Mouse (Mus musculus): ENCODE results near the gene Agk. TPM values are rescaled to one million over a fixed set of nuclear protein-coding genes. Genes with fewer than 3 reads are reported as not detected.

The Agk gene
- total RNA-seq, 2 experiments from 2014 or later = 10.2 to 10.3 TPM

- intact Hi-C loops (cut with DNase I; ENCODE audit: low total_unique reads) = no loop called here
Observed at GRCm38 (mm10) chr6:40402031-40402430, 77.1 kb downstream of the Agk start.

GRCm38 (mm10) chr6:40403640-40404285, 78.8 kb downstream of the Agk start:
- intact Hi-C loops (cut with DNase I; ENCODE audit: low total_unique reads) = no loop called here
- DNase-seq = no peak

More at GRCm38 (mm10) chr6:40402031-40402430, 77.1 kb downstream of the Agk start:
- no peak for DNase-seq

GRCm38 (mm10) chr6:40411085-40411484, 86.1 kb downstream of the Agk start:
- no peak for DNase-seq
- intact Hi-C loops (cut with DNase I; ENCODE audit: low total_unique reads) = no loop called here

GRCm38 (mm10) chr6:40413046-40413445, 88.1 kb downstream of the Agk start:
- intact Hi-C loops (cut with DNase I; ENCODE audit: low total_unique reads) = no loop called here
- no peak for DNase-seq

- intact Hi-C loops (cut with DNase I; ENCODE audit: low total_unique reads) = no loop called here
- DNase-seq = no peak
Observed at GRCm38 (mm10) chr6:40413565-40413964, 88.6 kb downstream of the Agk start.

GRCm38 (mm10) chr6:40415799-40416198, 90.8 kb downstream of the Agk start:
- DNase-seq = no peak
- intact Hi-C loops (cut with DNase I; ENCODE audit: low total_unique reads) = no loop called here

- intact Hi-C loops (cut with DNase I; ENCODE audit: low total_unique reads) = no loop called here
- no peak for DNase-seq
Observed at GRCm38 (mm10) chr6:40418386-40418785, 93.4 kb downstream of the Agk start.

GRCm38 (mm10) chr6:40421099-40421498, 96.1 kb downstream of the Agk start:
- DNase-seq = no peak
- intact Hi-C loops (cut with DNase I; ENCODE audit: low total_unique reads) = no loop called here

- intact Hi-C loops (cut with DNase I; ENCODE audit: low total_unique reads) = no loop called here
- no peak for DNase-seq
Observed at GRCm38 (mm10) chr6:40423013-40423412, 98.0 kb downstream of the Agk start.

- DNase-seq = no peak
Observed at GRCm38 (mm10) chr6:40423774-40424173, 98.8 kb downstream of the Agk start.

GRCm38 (mm10) chr6:40427441-40427840, 102.5 kb downstream of the Agk start:
- no peak for DNase-seq
- intact Hi-C loops (cut with DNase I; ENCODE audit: low total_unique reads) = no loop called here

More at GRCm38 (mm10) chr6:40423774-40424173, 98.8 kb downstream of the Agk start:
- intact Hi-C loops (cut with DNase I; ENCODE audit: low total_unique reads) = no loop called here

GRCm38 (mm10) chr6:40428696-40429095, 103.7 kb downstream of the Agk start:
- no peak for DNase-seq
- intact Hi-C loops (cut with DNase I; ENCODE audit: low total_unique reads) = no loop called here

GRCm38 (mm10) chr6:40429521-40429931, 104.6 kb downstream of the Agk start:
- intact Hi-C loops (cut with DNase I; ENCODE audit: low total_unique reads) = no loop called here
- DNase-seq = no peak

- intact Hi-C loops (cut with DNase I; ENCODE audit: low total_unique reads) = no loop called here
- no peak for DNase-seq
Observed at GRCm38 (mm10) chr6:40430251-40430650, 105.3 kb downstream of the Agk start.

- intact Hi-C loops (cut with DNase I; ENCODE audit: low total_unique reads) = no loop called here
- DNase-seq = no peak
Observed at GRCm38 (mm10) chr6:40430878-40431277, 105.9 kb downstream of the Agk start.

- intact Hi-C loops (cut with DNase I; ENCODE audit: low total_unique reads) = no loop called here
- no peak for DNase-seq
Observed at GRCm38 (mm10) chr6:40431356-40431755, 106.4 kb downstream of the Agk start.

GRCm38 (mm10) chr6:40431812-40432211, 106.8 kb downstream of the Agk start:
- intact Hi-C loops (cut with DNase I; ENCODE audit: low total_unique reads) = no loop called here
- no peak for DNase-seq

- no peak for DNase-seq
- intact Hi-C loops (cut with DNase I; ENCODE audit: low total_unique reads) = no loop called here
Observed at GRCm38 (mm10) chr6:40432346-40433275, 107.6 kb downstream of the Agk start.

- DNase-seq = no peak
- intact Hi-C loops (cut with DNase I; ENCODE audit: low total_unique reads) = no loop called here
Observed at GRCm38 (mm10) chr6:40434697-40435096, 109.7 kb downstream of the Agk start.

- peak; percentile 35 for DNase-seq
- intact Hi-C loops (cut with DNase I; ENCODE audit: low total_unique reads) = no loop called here
Observed at GRCm38 (mm10) chr6:40435151-40436046, 110.4 kb downstream of the Agk start.

Data from gastrocnemius, postnatal 14 days (tissue).